Comparison of ENCODE assay signal across 26 mouse cellular contexts in the genomic region with DNA sequence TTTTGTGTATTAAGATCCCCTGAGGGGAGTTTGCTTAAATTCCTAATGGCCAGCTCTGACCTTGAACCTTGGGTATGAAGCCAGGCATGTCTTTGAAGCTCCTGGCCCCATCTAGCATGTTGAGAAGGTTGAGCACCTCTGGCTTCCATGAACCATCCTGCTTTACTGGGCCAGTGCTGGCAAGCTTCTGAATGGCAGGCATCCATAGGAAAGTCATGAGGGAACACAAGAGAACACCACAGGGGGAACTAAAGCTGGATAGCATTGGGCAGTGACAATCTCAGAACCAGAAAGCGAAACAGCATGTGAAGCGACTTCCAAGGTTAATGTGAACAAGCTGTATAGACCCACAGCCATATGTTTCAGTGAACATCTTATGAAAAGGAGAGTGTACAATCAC.
DNase-seq lines count a peak whose midpoint lies in the region; ATAC-seq and TF ChIP-seq lines count a peak whose summit lies in the region.
"Had no signal": no experiment of that assay in that cellular context is flagged by ENCODE, and none has a peak within 500 bp of the region (broad histone marks: within the 10 kb centered on the region; RNA-seq: fewer than 3 reads in every experiment).

No protein-coding gene starts in this region.

- no peak overlapping the region for H3K4me3 ChIP-seq in layer of hippocampus, adult 2 months
- no peak overlapping the region for H3K4me3 ChIP-seq in midbrain, embryonic 11.5 days (ENCODE audit: low read depth, low read length)
- H3K4me3 ChIP-seq: forebrain, embryonic 13.5 days; heart, embryonic 13.5 days; left cerebral cortex, adult 2 months; liver, embryonic 12.5 days; midbrain, embryonic 15.5 days had no signal

- H3K4me2 ChIP-seq in midbrain, embryonic 11.5 days = no peak overlapping the region
- H3K4me2 ChIP-seq: forebrain, embryonic 13.5 days; heart, embryonic 13.5 days; hindbrain, embryonic 14.5 days; liver, embryonic 12.5 days; midbrain, embryonic 15.5 days had no signal

- no peaks in the 10 kb centered on the region for H3K4me1 ChIP-seq in midbrain, embryonic 11.5 days (ENCODE audit: control insufficient read depth, insufficient read depth, low read length)
- H3K4me1 ChIP-seq: forebrain, embryonic 13.5 days; liver, embryonic 12.5 days had no signal

- WGBS in midbrain, embryonic 11.5 days = 87% methylated on average over 2 of the region's 2 CpGs

- H3K9ac ChIP-seq in midbrain, embryonic 11.5 days (ENCODE audit: low read length) = no peak overlapping the region
- H3K9ac ChIP-seq: forebrain, embryonic 13.5 days; heart, embryonic 13.5 days; hindbrain, embryonic 14.5 days; liver, embryonic 12.5 days; liver, postnatal 0 days; midbrain, embryonic 15.5 days had no signal

- peak overlapping the region; percentile 3; the same call in 1 of the 2 replicates for H3K27ac ChIP-seq in layer of hippocampus, adult 2 months
- H3K27ac ChIP-seq in midbrain, embryonic 11.5 days (ENCODE audit: low read depth, low read length) = no peak overlapping the region
- H3K27ac ChIP-seq: forebrain, embryonic 13.5 days; heart, embryonic 13.5 days; hindbrain, embryonic 14.5 days; left cerebral cortex, adult 2 months; liver, embryonic 12.5 days; macrophage; midbrain, embryonic 15.5 days had no signal

- no peaks in the 10 kb centered on the region for H3K9me3 ChIP-seq in midbrain, embryonic 11.5 days (ENCODE audit: control insufficient read depth, low read length)
- H3K9me3 ChIP-seq: forebrain, embryonic 13.5 days; heart, embryonic 13.5 days; midbrain, embryonic 15.5 days had no signal

- H3K27me3 ChIP-seq in midbrain, embryonic 11.5 days (ENCODE audit: control insufficient read depth, insufficient read depth, low read length) = no peaks in the 10 kb centered on the region
- H3K27me3 ChIP-seq: forebrain, embryonic 13.5 days; heart, embryonic 13.5 days; liver, embryonic 12.5 days; midbrain, embryonic 15.5 days had no signal

- no peak for DNase-seq in layer of hippocampus, adult 2 months (ENCODE audit: low spot score in 2 of 2)
- DNase-seq in layer of hippocampus, postnatal 25 days (ENCODE audit: extremely low spot score in 1 of 2, low spot score in 1 of 2) = no peak
- DNase-seq in cerebellum, adult 18-20 months = peak; percentile 49 to 53
- DNase-seq in cerebellum, adult 9-11 months = peak; percentile 57
- DNase-seq in midbrain, embryonic 11.5 days (ENCODE audit: low spot score, missing footprints) = no peak
- no peak for DNase-seq in frontal cortex, postnatal 36 days (ENCODE audit: low spot score in 2 of 2)
- no peak for DNase-seq in spleen, postnatal 10 days (ENCODE audit: low spot score in 2 of 2)
- DNase-seq: adrenal gland, adult 2 months; B cell, adult 2 months; gastrocnemius, postnatal 25 days; heart, postnatal 10 days; kidney, adult 11 months; kidney, postnatal 14 days; liver, postnatal 0 days; right cerebral cortex, postnatal 25 days; thymus, postnatal 25 days had no signal

- no peaks in the 10 kb centered on the region for H3K36me3 ChIP-seq in midbrain, embryonic 11.5 days (ENCODE audit: control insufficient read depth, insufficient read depth, low read length)
- H3K36me3 ChIP-seq: heart, embryonic 13.5 days; liver, embryonic 12.5 days; midbrain, embryonic 15.5 days had no signal

- no peak for TF ChIP-seq CTCF in layer of hippocampus, adult 2 months (conservative IDR thresholded peaks at IDR 0.05)

- no peak for ATAC-seq in midbrain, embryonic 11.5 days (ENCODE audit: low FRiP score)
- ATAC-seq: activated CD4-positive, CD25-positive, alpha-beta regulatory T cell, adult 4 months; forebrain, embryonic 13.5 days; inflammation-experienced regulatory T-cells, adult 6 months; liver, embryonic 12.5 days; liver, postnatal 0 days; lung, postnatal 0 days; midbrain, embryonic 15.5 days had no signal

Comparison
In these comparisons a context has a peak if more than half of its experiments do, and no peak if none do; other contexts are left out.
1. DNase-seq: peak in cerebellum, adult 18-20 months (2 of 2) and cerebellum, adult 9-11 months (single experiment); none in layer of hippocampus, adult 2 months (0 of 2), layer of hippocampus, postnatal 25 days (0 of 2), midbrain, embryonic 11.5 days (single experiment), frontal cortex, postnatal 36 days (0 of 2) and spleen, postnatal 10 days (0 of 2).